Mouse (Mus musculus) liver, embryonic 12.5 days (tissue): ENCODE results near the gene Hist1h2bk. TPM values are rescaled to one million over a fixed set of nuclear protein-coding genes. Genes with fewer than 3 reads are reported as not detected.
"Not testable (repeated sequence)": the region's sequence is repeated elsewhere in the genome, so short reads cannot be mapped to it uniquely, and the experiment has no call there.

Source experiments
- ATAC-seq: fragments of 200-750 bp; cut with Nextera tagmentation; 2 replicates; pipeline ENCODE4 v1.8.0; 2017; ENCODE audit warnings: moderate number of reproducible peaks, mild to moderate bottlenecking, moderate library complexity
- H3K27ac ChIP-seq: fragments of 300-500 bp; sonication (generic); 2 replicates; pipeline ENCODE4 v1.5.1; 2016; ENCODE audit warnings: mild to moderate bottlenecking
- H3K27me3 ChIP-seq: fragments of 300-500 bp; sonication (generic); replicated peaks from 2 replicates; pipeline ENCODE4 v1.6.1; 2016; ENCODE audit warnings: mild to moderate bottlenecking, moderate library complexity
- H3K36me3 ChIP-seq: fragments of 300-500 bp; sonication (generic); 2 replicates; pipeline ENCODE4 v1.6.1; 2016; ENCODE audit warnings: mild to moderate bottlenecking, moderate library complexity
- H3K4me1 ChIP-seq: fragments of 300-500 bp; sonication (generic); 2 replicates; pipeline ENCODE4 v1.6.1; 2016
- H3K4me2 ChIP-seq: fragments of 300-500 bp; sonication (generic); 2 replicates; pipeline ENCODE4 v1.6.1; 2016; ENCODE audit warnings: mild to moderate bottlenecking, moderate library complexity
- H3K4me3 ChIP-seq: fragments of 300-500 bp; sonication (generic); 2 replicates; pipeline ENCODE4 v1.5.1; 2016; ENCODE audit warnings: mild to moderate bottlenecking, moderate library complexity
- H3K9ac ChIP-seq: fragments of 300-500 bp; sonication (generic); 2 replicates; pipeline ENCODE4 v1.6.1; 2016; ENCODE audit warnings: mild to moderate bottlenecking, moderate library complexity
- H3K9me3 ChIP-seq: fragments of 300-500 bp; sonication (generic); replicated peaks from 2 replicates; pipeline ENCODE4 v1.6.1; 2016; ENCODE audit warnings: mild to moderate bottlenecking, moderate library complexity
- WGBS: fragments of 180-500 bp; shearing (Covaris S2); methylation state at CpG from one replicate; pipeline ENCODE4 v1.1.7; 2016; ENCODE audit not compliant: insufficient replicate concordance; 5-methylcytosine and 5-hydroxymethylcytosine counted together
- polyA plus RNA-seq: library from polyadenylated mRNA; unstranded; fragments of >200 nt; fragmentation: Nextera tagmentation; extraction: Ambion mirVana; gene quantifications from 2 replicates; pipeline ENCODE4 v1.2.1, GENCODE M21; 2016

The Hist1h2bk gene
- polyA plus RNA-seq: 4.4 and 4.8 TPM in 2 replicates

DNA sequence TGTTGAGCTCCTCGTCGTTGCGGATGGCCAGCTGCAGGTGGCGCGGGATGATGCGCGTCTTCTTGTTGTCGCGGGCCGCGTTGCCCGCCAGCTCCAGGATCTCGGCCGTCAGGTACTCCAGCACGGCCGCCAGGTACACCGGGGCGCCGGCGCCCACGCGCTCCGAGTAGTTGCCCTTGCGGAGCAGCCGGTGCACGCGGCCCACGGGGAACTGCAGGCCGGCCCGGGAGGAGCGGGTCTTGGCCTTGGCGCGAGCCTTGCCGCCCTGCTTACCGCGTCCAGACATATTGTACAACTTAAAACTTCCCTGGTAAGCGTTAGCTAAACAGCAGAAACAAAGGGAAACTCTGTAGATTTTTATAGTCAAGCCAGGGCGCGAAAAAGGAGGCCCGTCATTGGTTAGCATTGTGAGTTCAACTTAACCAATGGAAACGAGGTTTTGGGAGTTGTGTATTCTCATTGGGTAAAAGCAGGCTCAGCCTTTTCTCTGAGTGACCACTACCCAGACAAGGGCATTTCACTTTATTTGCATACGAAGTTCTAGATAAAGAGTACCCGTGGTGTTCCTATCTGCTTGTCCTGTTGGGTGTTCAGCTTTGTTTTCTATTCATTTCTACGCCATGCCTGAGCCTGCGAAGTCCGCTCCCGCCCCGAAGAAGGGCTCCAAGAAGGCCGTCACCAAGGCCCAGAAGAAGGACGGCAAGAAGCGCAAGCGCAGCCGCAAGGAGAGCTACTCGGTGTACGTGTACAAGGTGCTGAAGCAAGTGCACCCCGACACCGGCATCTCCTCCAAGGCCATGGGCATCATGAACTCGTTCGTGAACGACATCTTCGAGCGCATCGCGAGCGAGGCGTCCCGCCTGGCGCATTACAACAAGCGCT, at the start of gene Hist1h2bk, which contains the start of gene Hist1h2ah:
Hist1h2bk (plus strand) TSS at position 604 of the 882 bp plus-strand sequence.
Hist1h2ah (minus strand) TSS at position 302 of the 882 bp plus-strand sequence.
- H3K9ac ChIP-seq: peak within 1 kb of the TSS; percentile 80
- not testable (repeated sequence) for H3K9me3 ChIP-seq, H3K36me3 ChIP-seq, H3K27me3 ChIP-seq
- H3K27ac ChIP-seq: peak within 1 kb of the TSS; percentile 98
- peaks cover 70% of the 10 kb centered on the region for H3K4me1 ChIP-seq
- peak; percentile 91 for ATAC-seq
- peak within 1 kb of the TSS; percentile 75 for H3K4me2 ChIP-seq
- H3K4me3 ChIP-seq: peak within 1 kb of the TSS; percentile 59
- WGBS: 0% methylated on average over 21 of the region's 69 CpGs

DNA sequence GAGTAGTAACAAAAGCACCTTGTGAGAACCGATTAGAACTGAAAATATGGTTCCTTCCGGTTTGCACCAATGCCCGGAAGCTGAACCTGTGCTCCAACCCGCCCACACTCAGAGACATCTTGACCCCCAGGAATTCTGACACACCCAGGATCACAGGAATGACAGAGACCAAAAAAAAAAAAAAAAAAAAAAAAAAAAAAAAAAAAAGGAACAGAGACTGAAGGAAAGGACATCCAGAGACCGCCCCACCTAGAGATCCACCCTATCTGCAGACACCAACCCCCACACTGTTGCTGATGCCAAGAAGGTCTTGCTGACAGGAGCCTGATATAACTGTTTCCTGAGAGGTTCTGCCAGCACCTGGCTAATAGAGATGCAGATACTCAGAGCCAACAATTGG, 43.1 kb upstream of the Hist1h2bk start:
- Histone ChIP-seq H3K9ac (no peak overlapping the region), H3K4me2 (no peak overlapping the region), H3K4me1 (peaks cover 31% of the 10 kb centered on the region), H3K4me3 (no peak overlapping the region), H3K27me3 (peaks cover 51% of the 10 kb centered on the region), H3K9me3 (0 out of 2 replicates have a peak, but pooled peaks cover 7% of the 10 kb centered on the region), H3K27ac (no peak overlapping the region), H3K36me3 (no peaks in the 10 kb centered on the region)
- 66% methylated on average over 5 of the region's 5 CpGs for WGBS
- ATAC-seq: no peak

DNA sequence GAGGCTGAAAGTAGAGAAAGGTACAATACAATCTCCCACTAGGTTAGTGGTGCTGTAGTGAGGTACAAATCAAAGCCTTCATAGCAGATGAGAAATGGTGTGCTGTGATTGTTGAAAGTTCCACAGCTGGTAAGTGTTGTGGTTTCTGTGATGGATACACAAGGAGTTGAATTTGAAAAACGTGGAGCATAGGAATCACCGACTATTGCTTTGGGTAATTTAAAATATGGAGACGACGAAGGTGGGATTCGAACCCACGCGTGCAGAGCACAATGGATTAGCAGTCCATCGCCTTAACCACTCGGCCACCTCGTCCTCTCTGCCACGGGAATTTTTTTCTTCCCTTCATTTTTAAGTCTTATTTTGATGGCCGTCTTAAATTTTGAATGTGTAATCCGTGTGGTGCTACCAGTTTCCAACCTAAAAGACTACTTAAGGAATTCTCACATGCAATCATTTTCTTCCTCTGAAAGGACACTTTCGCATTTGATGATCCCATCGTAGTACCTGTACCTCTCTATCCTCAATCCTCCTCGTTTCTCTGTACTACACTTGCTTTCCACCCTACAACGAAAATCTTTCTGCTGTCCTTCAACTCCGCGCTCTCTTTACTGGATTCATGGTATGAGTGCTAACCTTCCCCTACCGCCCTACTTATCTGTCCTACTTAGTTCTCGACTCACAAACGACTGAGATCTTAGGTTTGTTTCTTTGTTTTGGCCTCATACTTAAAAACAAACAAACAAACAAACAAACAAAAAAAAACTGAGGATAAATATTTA, 41.5 kb upstream of the Hist1h2bk start:
- H3K9ac ChIP-seq: no peak overlapping the region
- H3K27me3 ChIP-seq: peaks cover 56% of the 10 kb centered on the region
- H3K4me2 ChIP-seq: peak overlapping the region; percentile 76
- ATAC-seq: peak; percentile 72
- no peaks in the 10 kb centered on the region for H3K36me3 ChIP-seq
- H3K4me1 ChIP-seq: peaks cover 33% of the 10 kb centered on the region
- under 1% methylated on average over 22 of the region's 22 CpGs for WGBS
- H3K27ac ChIP-seq: no peak overlapping the region
- H3K9me3 ChIP-seq: 0 out of 2 replicates have a peak, but pooled peaks cover 7% of the 10 kb centered on the region
- H3K4me3 ChIP-seq: peak overlapping the region; percentile 32

DNA sequence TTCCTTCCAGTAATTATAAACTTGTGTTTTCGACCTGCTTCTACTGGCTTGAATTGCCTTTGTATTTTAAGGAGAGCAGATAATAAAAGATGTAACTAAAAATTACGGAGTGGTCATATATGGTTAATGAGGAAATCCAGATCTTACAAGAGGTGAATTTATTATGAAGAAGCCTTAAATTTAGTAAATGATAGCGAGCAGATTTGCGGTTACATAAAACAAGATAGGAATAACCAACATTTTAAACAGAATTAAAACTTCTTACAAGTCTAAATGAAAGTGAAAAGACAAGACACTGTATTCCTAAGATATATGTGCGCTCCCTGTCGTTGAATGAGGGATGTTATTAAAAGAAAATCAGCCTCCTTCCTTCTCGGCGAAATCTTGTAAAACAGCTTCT, 40.8 kb upstream of the Hist1h2bk start:
- Histone ChIP-seq H3K9ac (peak overlapping the region; percentile 44; the same call in 1 of the 2 replicates), H3K27me3 (peaks cover 60% of the 10 kb centered on the region)
- ATAC-seq: no peak

DNA sequence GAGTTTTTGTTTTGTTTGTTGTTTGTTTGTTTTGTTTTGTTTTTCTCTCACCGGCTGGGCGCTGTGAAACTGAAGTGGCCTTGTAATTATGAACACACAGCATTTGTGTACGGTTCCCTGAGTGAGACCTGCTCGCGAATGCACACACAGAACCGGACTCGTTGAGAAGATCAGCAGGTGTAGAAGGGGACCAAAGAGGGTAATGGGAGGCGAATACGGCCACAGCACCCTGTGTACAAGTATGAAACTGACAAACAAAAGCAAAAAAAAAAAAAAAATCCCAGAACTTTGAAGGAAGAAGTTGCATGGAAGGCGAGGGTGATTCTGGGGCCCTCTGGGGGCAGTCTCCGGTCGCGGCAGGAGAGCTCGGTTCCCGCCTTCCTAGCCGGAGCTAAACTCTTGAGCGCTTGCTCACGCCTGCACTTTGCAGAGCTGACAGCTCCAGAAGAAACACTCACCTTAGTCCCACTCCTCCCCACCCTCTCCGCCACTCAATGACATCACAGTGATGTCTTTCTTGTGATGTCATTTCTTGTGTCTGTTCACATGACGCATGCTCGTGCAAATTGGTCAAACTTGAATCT, 40.2 kb upstream of the Hist1h2bk start:
- peak overlapping the region; percentile 44; the same call in 1 of the 2 replicates for H3K9ac ChIP-seq
- H3K4me3 ChIP-seq: peak overlapping the region; percentile 59
- peak overlapping the region; percentile 76 for H3K4me2 ChIP-seq
- H3K36me3 ChIP-seq: no peaks in the 10 kb centered on the region
- peaks cover 64% of the 10 kb centered on the region for H3K27me3 ChIP-seq
- peaks cover 33% of the 10 kb centered on the region for H3K4me1 ChIP-seq
- H3K27ac ChIP-seq: no peak overlapping the region
- peak; percentile 64; the same call in 1 of the 2 replicates for ATAC-seq
- under 1% methylated on average over 21 of the region's 21 CpGs for WGBS
- 0 out of 2 replicates have a peak, but pooled peaks cover 7% of the 10 kb centered on the region for H3K9me3 ChIP-seq

More for the DNA sequence above, 40.8 kb upstream of the Hist1h2bk start:
- H3K27ac ChIP-seq: no peak overlapping the region
- H3K36me3 ChIP-seq: no peaks in the 10 kb centered on the region
- H3K9me3 ChIP-seq: 0 out of 2 replicates have a peak, but pooled peaks cover 7% of the 10 kb centered on the region
- 5% methylated on average over 8 of the region's 8 CpGs for WGBS
- peak overlapping the region; percentile 76 for H3K4me2 ChIP-seq
- H3K4me1 ChIP-seq: peaks cover 33% of the 10 kb centered on the region
- peak overlapping the region; percentile 59 for H3K4me3 ChIP-seq

DNA sequence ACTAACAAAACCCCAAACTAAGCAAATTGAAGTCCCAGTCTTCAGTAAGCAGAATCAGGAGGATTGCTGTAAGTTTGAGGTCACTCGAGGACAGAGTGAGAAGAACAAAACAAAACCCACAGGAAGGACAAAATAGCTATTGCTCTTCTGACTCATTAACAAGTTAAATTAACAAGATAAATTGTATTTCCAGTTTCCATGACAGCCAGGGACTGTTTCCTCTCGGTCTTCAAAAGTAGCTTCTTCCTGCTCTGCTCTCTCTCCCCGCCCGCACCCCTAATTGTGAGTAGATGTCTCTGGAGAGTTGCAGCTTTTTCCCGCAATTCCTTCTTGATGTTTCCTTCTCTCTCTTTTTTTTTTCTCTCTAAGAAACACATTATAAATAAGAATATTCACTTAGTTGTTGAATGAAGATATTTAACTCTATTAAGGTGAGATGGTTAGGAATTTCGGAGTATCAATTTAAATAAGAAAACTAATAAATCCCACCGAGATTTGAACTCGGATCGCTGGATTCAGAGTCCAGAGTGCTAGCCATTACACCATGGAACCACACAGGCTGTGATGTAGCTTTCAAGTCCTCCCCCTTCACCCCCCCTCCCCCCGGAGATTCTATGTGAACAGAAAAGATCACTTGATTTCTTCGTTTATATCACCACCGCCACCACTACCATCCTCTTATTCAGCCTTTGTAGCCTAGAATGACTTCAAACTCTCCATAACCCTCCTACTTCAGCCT, 39.4 kb upstream of the Hist1h2bk start:
- Histone ChIP-seq H3K4me1 (peaks cover 33% of the 10 kb centered on the region), H3K9me3 (0 out of 2 replicates have a peak, but pooled peaks cover 2% of the 10 kb centered on the region), H3K27ac (no peak overlapping the region), H3K4me2 (peak overlapping the region; percentile 76), H3K27me3 (peaks cover 72% of the 10 kb centered on the region), H3K36me3 (no peaks in the 10 kb centered on the region), H3K4me3 (peak overlapping the region; percentile 59), H3K9ac (no peak overlapping the region)
- ATAC-seq: no peak; the same call in 1 of the 2 replicates
- 1% methylated on average over 12 of the region's 12 CpGs for WGBS

DNA sequence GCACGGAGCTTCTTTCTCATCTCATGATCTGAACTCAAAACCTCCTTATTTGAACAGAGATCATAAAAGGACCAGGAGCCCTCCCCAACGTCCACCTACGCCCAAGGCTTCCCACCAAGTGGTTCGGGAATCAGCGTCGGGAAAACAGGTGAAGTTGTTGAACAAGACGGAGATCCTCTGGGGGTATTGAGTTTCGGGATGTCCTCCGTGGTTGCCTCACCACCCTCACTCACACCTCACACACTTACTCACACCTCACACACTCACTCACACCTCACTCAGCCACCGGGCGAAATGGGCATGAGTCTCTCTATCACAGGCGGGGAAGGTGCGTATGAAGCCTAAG, 38.9 kb upstream of the Hist1h2bk start:
- Histone ChIP-seq H3K27ac (no peak overlapping the region), H3K9me3 (no peaks in the 10 kb centered on the region), H3K9ac (no peak overlapping the region), H3K27me3 (peaks cover 77% of the 10 kb centered on the region), H3K36me3 (no peaks in the 10 kb centered on the region), H3K4me1 (peaks cover 33% of the 10 kb centered on the region), H3K4me3 (peak overlapping the region; percentile 59), H3K4me2 (peak overlapping the region; percentile 76)
- no peak for ATAC-seq
- WGBS: 1% methylated on average over 13 of the region's 13 CpGs

DNA sequence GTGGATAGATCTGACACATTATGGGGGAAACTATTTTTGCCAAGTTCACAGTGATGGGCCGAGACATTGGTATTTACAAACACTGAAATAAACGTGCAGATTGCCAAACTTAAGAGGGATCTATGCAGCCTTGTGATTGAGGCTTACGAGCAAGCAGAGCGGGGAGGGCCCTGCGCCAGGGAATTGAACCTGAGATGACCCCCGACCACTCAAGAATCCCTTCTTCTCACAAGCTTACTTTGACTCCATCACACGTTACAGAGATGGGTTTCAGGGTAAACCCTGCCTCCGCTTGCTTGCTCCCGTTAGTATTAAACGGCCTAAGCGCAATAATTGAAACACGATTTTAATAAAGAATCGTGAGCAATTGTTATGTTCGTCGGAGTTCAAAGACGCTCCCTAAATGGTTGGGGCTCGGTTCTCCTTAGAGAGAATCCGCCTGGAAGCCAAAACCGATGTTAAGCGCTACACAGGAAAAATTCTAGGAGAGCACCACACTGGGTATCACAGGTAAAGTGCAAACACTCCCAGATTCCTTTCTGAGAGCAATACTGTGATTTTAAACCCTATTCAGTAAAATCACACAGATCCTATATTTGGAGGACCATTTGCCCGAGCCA, 38.4 kb upstream of the Hist1h2bk start:
- H3K9ac ChIP-seq: no peak overlapping the region
- H3K4me1 ChIP-seq: peaks cover 33% of the 10 kb centered on the region
- no peaks in the 10 kb centered on the region for H3K36me3 ChIP-seq
- no peak overlapping the region for H3K27ac ChIP-seq
- no peaks in the 10 kb centered on the region for H3K9me3 ChIP-seq
- WGBS: 2% methylated on average over 21 of the region's 21 CpGs
- peaks cover 82% of the 10 kb centered on the region for H3K27me3 ChIP-seq
- ATAC-seq: no peak
- H3K4me2 ChIP-seq: peak overlapping the region; percentile 76
- H3K4me3 ChIP-seq: peak overlapping the region; percentile 59

DNA sequence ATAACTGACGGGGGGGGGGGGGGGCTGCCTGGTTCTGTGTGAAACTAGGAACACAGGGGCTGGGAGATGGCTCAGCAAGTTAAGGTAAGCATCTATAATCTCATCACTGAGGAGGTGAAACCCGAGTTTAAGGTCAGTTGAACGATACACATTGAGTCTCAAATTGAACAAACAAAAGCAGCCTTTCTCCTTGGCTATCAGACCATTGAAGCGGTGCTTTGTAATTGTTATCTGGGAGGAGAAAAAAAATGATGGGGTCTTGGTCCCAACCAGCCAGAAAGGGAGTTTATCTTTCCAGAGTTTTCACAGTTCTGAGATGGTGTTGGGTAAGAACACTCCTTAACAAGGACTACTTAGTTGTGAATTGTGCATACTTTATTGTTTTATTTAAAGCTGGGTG, 37.8 kb upstream of the Hist1h2bk start:
- Histone ChIP-seq H3K9ac (no peak overlapping the region), H3K4me1 (peaks cover 33% of the 10 kb centered on the region), H3K4me3 (peak overlapping the region; percentile 59; the same call in 1 of the 2 replicates), H3K4me2 (peak overlapping the region; percentile 76), H3K9me3 (no peaks in the 10 kb centered on the region), H3K27me3 (peaks cover 85% of the 10 kb centered on the region), H3K27ac (no peak overlapping the region), H3K36me3 (no peaks in the 10 kb centered on the region)
- 16% methylated on average over 4 of the region's 4 CpGs for WGBS
- no peak for ATAC-seq

DNA sequence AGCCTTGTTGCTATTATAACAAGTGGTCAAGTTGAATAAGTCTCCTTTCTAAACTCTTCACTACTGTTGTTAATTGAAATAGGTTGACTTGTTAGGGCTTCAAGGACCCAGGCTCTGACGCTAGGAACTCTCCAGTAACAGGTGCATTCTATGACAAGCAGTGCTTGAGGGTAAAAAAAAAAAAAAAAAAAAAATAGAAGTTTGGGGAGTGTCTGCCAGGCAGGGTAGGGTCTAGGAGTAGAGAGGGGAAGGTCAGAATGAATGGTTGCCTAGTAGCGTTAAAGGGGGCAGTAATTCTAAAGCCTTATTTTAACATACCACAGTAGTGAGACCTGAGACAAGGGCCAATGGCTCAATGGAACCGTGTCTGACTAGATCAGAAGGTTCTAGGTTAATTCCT, 37.3 kb upstream of the Hist1h2bk start:
- Histone ChIP-seq H3K4me1 (peaks cover 33% of the 10 kb centered on the region), H3K9ac (no peak overlapping the region), H3K4me2 (no peak overlapping the region), H3K36me3 (no peaks in the 10 kb centered on the region), H3K27me3 (peaks cover 87% of the 10 kb centered on the region), H3K27ac (no peak overlapping the region), H3K4me3 (no peak overlapping the region), H3K9me3 (no peaks in the 10 kb centered on the region)
- 27% methylated on average over 3 of the region's 3 CpGs for WGBS
- ATAC-seq: no peak

DNA sequence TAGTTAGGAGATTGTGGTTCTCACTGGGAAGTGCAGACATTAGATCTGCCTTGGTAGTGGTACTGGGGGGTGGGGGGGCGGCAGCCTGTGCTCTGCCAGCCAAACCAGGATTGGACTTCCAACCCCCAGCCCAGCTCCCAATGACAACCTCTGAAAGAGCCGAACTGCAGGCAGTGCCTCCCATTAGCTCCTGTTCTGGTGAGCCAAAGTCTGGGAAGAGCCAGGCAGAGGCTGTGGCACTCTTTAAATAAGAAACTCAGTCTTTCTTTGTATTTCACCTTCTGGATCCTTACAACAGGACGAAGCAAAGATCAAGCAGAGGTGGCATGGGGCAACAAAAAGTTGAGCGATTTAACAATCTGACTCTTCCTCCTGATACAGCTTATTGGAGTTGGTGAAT, 36.5 kb upstream of the Hist1h2bk start:
- no peak overlapping the region for H3K9ac ChIP-seq
- H3K9me3 ChIP-seq: no peaks in the 10 kb centered on the region
- H3K36me3 ChIP-seq: no peaks in the 10 kb centered on the region
- no peak overlapping the region for H3K27ac ChIP-seq
- WGBS: 40% methylated on average over 4 of the region's 4 CpGs
- H3K27me3 ChIP-seq: peaks cover 94% of the 10 kb centered on the region
- H3K4me2 ChIP-seq: no peak overlapping the region
- H3K4me1 ChIP-seq: peaks cover 33% of the 10 kb centered on the region
- no peak overlapping the region for H3K4me3 ChIP-seq
- ATAC-seq: no peak
